ENCODE assay signal across 8 mouse cellular contexts in genomic region chr1:42684345-42684744, GRCm38 (mm10). TPM values are rescaled to one million over a fixed set of nuclear protein-coding genes. Genes with fewer than 3 reads are reported as not detected.
A peak's percentile ranks its signal among the peaks of the same experiment; 100 is the strongest.
DNase-seq lines count a peak whose midpoint lies in the region; ATAC-seq and TF ChIP-seq lines count a peak whose summit lies in the region.

No protein-coding gene starts in this region.

- H3K27ac ChIP-seq in heart, embryonic 11.5 days (ENCODE audit: low read depth, low read length) = no peak overlapping the region
- peak overlapping the region; percentile 99 for H3K27ac ChIP-seq in forebrain, embryonic 14.5 days (ENCODE audit: low read depth, low read length)
- H3K27ac ChIP-seq in limb, embryonic 10.5 days = peak overlapping the region; percentile 63
- no peak overlapping the region for H3K27ac ChIP-seq in stomach, embryonic 14.5 days (ENCODE audit: low read length)

- H3K4me2 ChIP-seq in heart, embryonic 11.5 days = peak overlapping the region; percentile 70
- peak overlapping the region; percentile 97 for H3K4me2 ChIP-seq in forebrain, embryonic 14.5 days (ENCODE audit: low read length)
- peak overlapping the region; percentile 31 for H3K4me2 ChIP-seq in stomach, embryonic 14.5 days (replicated peaks; ENCODE audit: low read depth, low read length)

- no peak overlapping the region for H3K9ac ChIP-seq in heart, embryonic 11.5 days (ENCODE audit: low read depth, low read length)
- peak overlapping the region; percentile 99 for H3K9ac ChIP-seq in forebrain, embryonic 14.5 days (ENCODE audit: low read length)
- H3K9ac ChIP-seq in stomach, embryonic 14.5 days (replicated peaks; ENCODE audit: low read depth, low read length) = no peak overlapping the region

- 2% methylated on average over 27 of the region's 27 CpGs for WGBS in heart, embryonic 11.5 days (ENCODE audit: insufficient replicate concordance)
- under 1% methylated on average over 27 of the region's 27 CpGs for WGBS in forebrain, embryonic 14.5 days
- WGBS in limb, embryonic 10.5 days = under 1% methylated on average over 27 of the region's 27 CpGs
- WGBS in stomach, embryonic 14.5 days = 2% methylated on average over 27 of the region's 27 CpGs

- no peaks in the 10 kb centered on the region for H3K36me3 ChIP-seq in heart, embryonic 11.5 days (ENCODE audit: control insufficient read depth, insufficient read depth, low read length)
- no peaks in the 10 kb centered on the region for H3K36me3 ChIP-seq in G1E (replicated peaks)
- no peaks in the 10 kb centered on the region for H3K36me3 ChIP-seq in forebrain, embryonic 14.5 days (ENCODE audit: control insufficient read depth, insufficient read depth, low read length)
- no peaks in the 10 kb centered on the region for H3K36me3 ChIP-seq in limb, embryonic 10.5 days
- H3K36me3 ChIP-seq in stomach, embryonic 14.5 days (ENCODE audit: control insufficient read depth, insufficient read depth, low read length) = no peaks in the 10 kb centered on the region

- TF ChIP-seq CTCF in G1E (IDR thresholded peaks at IDR 0.05; ENCODE audit: low read depth, low read length) = no peak

- H3K4me3 ChIP-seq in heart, embryonic 11.5 days (ENCODE audit: low read depth, low read length) = peak overlapping the region; percentile 42
- H3K4me3 ChIP-seq in G1E (ENCODE audit: low read depth, low read length) = peak overlapping the region; percentile 5; the same call in 1 of the 2 replicates
- peak overlapping the region; percentile 94 for H3K4me3 ChIP-seq in forebrain, embryonic 14.5 days (ENCODE audit: low read depth, low read length)
- H3K4me3 ChIP-seq in limb, embryonic 10.5 days = peak overlapping the region; percentile 53
- H3K4me3 ChIP-seq in stomach, embryonic 14.5 days (ENCODE audit: low read depth, low read length) = peak overlapping the region; percentile 22

- peaks cover 8% of the 10 kb centered on the region; the same call in 1 of the 2 replicates for H3K4me1 ChIP-seq in heart, embryonic 11.5 days (ENCODE audit: control insufficient read depth, insufficient read depth, low read length)
- no peaks in the 10 kb centered on the region for H3K4me1 ChIP-seq in G1E (ENCODE audit: insufficient read depth, low read depth, low read length)
- H3K4me1 ChIP-seq in forebrain, embryonic 14.5 days (ENCODE audit: control insufficient read depth, insufficient read depth, low read length) = peaks cover 25% of the 10 kb centered on the region
- H3K4me1 ChIP-seq in limb, embryonic 10.5 days = peaks cover 36% of the 10 kb centered on the region
- 0 out of 2 replicates have a peak, but pooled peaks cover 8% of the 10 kb centered on the region for H3K4me1 ChIP-seq in stomach, embryonic 14.5 days (ENCODE audit: control insufficient read depth, insufficient read depth, low read length)

- peaks cover 68% of the 10 kb centered on the region for H3K27me3 ChIP-seq in heart, embryonic 11.5 days (ENCODE audit: control insufficient read depth, insufficient read depth, low read length)
- peaks cover 3% of the 10 kb centered on the region; the same call in 1 of the 2 replicates for H3K27me3 ChIP-seq in G1E (ENCODE audit: insufficient read depth, low read length)
- H3K27me3 ChIP-seq in forebrain, embryonic 14.5 days (replicated peaks; ENCODE audit: control insufficient read depth, insufficient read depth, low read length) = no peaks in the 10 kb centered on the region
- peaks cover 71% of the 10 kb centered on the region for H3K27me3 ChIP-seq in limb, embryonic 10.5 days (ENCODE audit: low read depth, poor library complexity, severe bottlenecking)
- H3K27me3 ChIP-seq in stomach, embryonic 14.5 days (ENCODE audit: control insufficient read depth, insufficient read depth, low read length) = peaks cover 63% of the 10 kb centered on the region

- H3K9me3 ChIP-seq in heart, embryonic 11.5 days (replicated peaks; ENCODE audit: control insufficient read depth, low read length) = no peaks in the 10 kb centered on the region
- H3K9me3 ChIP-seq in G1E (replicated peaks) = peaks cover 26% of the 10 kb centered on the region
- H3K9me3 ChIP-seq in forebrain, embryonic 14.5 days (replicated peaks; ENCODE audit: control insufficient read depth, low read length) = no peaks in the 10 kb centered on the region
- H3K9me3 ChIP-seq in limb, embryonic 10.5 days (replicated peaks) = no peaks in the 10 kb centered on the region
- no peaks in the 10 kb centered on the region for H3K9me3 ChIP-seq in stomach, embryonic 14.5 days (ENCODE audit: control insufficient read depth, low read depth, low read length)

- no peak for DNase-seq in heart, postnatal 10 days
- no peak for DNase-seq in G1E (ENCODE audit: low spot score)
- peak; percentile 62 for DNase-seq in forebrain, embryonic 14.5 days (ENCODE audit: low spot score)
- peak; percentile 68 for DNase-seq in limb, embryonic 10.5 days (ENCODE audit: low spot score)
- DNase-seq in B cell, adult 2 months = no peak
- no peak for DNase-seq in urinary bladder, postnatal 25 days (ENCODE audit: low spot score)

- intact Hi-C loops in heart, postnatal 10 days (cut with DNase I) = no loop called here

- no peak for ATAC-seq in heart, embryonic 11.5 days (replicated peaks; ENCODE audit: insufficient number of reproducible peaks, low FRiP score, low TSS enrichment)
- ATAC-seq in G1E (ENCODE audit: extremely low read depth, insufficient number of reproducible peaks, low FRiP score, poor library complexity, severe bottlenecking) = no peak
- peak; percentile 37 for ATAC-seq in forebrain, embryonic 14.5 days
- peak; percentile 21; the same call in 1 of the 2 replicates for ATAC-seq in stomach, embryonic 14.5 days (ENCODE audit: insufficient number of reproducible peaks, insufficient read depth, low FRiP score, low read depth)

RNA-seq across cellular contexts. Expression of gene Pou3f3, which starts 11.2 kb away (rescaled TPM):
- polyA plus RNA-seq in heart, embryonic 11.5 days (2014; fragmentation: Nextera tagmentation; extraction: Ambion mirVana) = 0.10 and 0.19 TPM in 2 replicates
- not detected for total RNA-seq in heart, postnatal 10 days (2021)
- not detected in 2 replicates for total RNA-seq in G1E (2014; fragmentation: Nextera tagmentation)
- under 0.01 and 0.05 TPM in 2 replicates for total RNA-seq in G1E (2017)
- polyA plus RNA-seq in G1E (2012) = not detected in 2 replicates
- polyA plus RNA-seq in forebrain, embryonic 14.5 days (2014; fragmentation: Nextera tagmentation; extraction: Ambion mirVana) = 28.9 and 35.3 TPM in 2 replicates
- polyA plus RNA-seq in limb, embryonic 10.5 days (2016; fragmentation: Nextera tagmentation; extraction: Ambion mirVana) = 0.11 TPM in 1 of 2 replicates, not detected in the other
- polyA plus RNA-seq in stomach, embryonic 14.5 days (2014; fragmentation: Nextera tagmentation; extraction: Ambion mirVana) = 0.04 TPM in 1 of 2 replicates, not detected in the other

Comparison
In these comparisons a context has a peak if more than half of its experiments do, and no peak if none do; other contexts are left out.
1. ATAC-seq: peak in forebrain, embryonic 14.5 days (single experiment) and stomach, embryonic 14.5 days (single experiment); none in heart, embryonic 11.5 days (single experiment) and G1E (single experiment).
2. H3K27ac ChIP-seq: peak in forebrain, embryonic 14.5 days (single experiment) and limb, embryonic 10.5 days (single experiment); none in heart, embryonic 11.5 days (single experiment) and stomach, embryonic 14.5 days (single experiment).
3. H3K4me2 ChIP-seq: peak in every context shown above with its lines; median percentile 97 in forebrain, embryonic 14.5 days; 70 in heart, embryonic 11.5 days; 31 in stomach, embryonic 14.5 days.
4. H3K4me3 ChIP-seq: peak in every context shown above with its lines; median percentile 94 in forebrain, embryonic 14.5 days; 53 in limb, embryonic 10.5 days; 42 in heart, embryonic 11.5 days; 22 in stomach, embryonic 14.5 days; 5 in G1E.
5. DNase-seq: peak in forebrain, embryonic 14.5 days (single experiment) and limb, embryonic 10.5 days (single experiment); none in heart, postnatal 10 days (0 of 2), G1E (single experiment), B cell, adult 2 months (0 of 2) and urinary bladder, postnatal 25 days (single experiment).
6. RNA of gene Pou3f3, which starts 11.2 kb away (polyA plus RNA-seq): 28.9 to 35.3 TPM in forebrain, embryonic 14.5 days; 0.10 to 0.19 TPM in heart, embryonic 11.5 days, 0.04 TPM in stomach, embryonic 14.5 days, 0.11 TPM in limb, embryonic 10.5 days and not detected in G1E; every median in the first group is over 10 times any median in the second.